Mouse (Mus musculus) adrenal gland, postnatal 10 days (tissue): ENCODE measurements around the gene Cps1. TPM values are rescaled to one million over a fixed set of nuclear protein-coding genes. Genes with fewer than 3 reads are reported as not detected.

ENCODE experiments used
- DNase-seq: peaks from one replicate; pipeline ENCODE4 v3.0.0; 2021; ENCODE audit warnings: mixed read lengths
- total RNA-seq, 2 experiments: library from RNA; stranded (reverse); gene quantifications; 2 replicates each; pipeline ENCODE4 v1.2.3; 2021

Cps1 gene
- total RNA-seq, 2 experiments from 2014 or later = 44.6 to 143 TPM

DNA sequence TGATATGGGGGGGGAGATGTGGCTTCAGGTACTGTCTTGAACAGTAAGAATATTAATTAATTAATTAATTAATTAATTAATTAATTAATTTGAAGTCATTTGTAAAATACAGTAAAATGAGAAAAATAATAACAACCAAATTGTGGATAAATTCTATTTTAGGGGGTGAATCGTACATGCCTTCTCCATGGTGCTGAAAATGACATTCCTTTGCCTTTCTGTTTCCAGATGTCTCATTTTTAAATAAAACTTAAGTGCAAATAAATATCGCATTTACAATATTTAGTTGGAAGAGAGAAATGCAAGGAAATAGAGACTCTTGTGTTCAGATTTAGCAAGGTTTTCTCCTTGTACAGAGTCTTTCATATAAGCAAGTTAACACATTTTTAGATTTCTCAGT, 112.0 kb downstream of the Cps1 start:
- DNase-seq = no peak

DNA sequence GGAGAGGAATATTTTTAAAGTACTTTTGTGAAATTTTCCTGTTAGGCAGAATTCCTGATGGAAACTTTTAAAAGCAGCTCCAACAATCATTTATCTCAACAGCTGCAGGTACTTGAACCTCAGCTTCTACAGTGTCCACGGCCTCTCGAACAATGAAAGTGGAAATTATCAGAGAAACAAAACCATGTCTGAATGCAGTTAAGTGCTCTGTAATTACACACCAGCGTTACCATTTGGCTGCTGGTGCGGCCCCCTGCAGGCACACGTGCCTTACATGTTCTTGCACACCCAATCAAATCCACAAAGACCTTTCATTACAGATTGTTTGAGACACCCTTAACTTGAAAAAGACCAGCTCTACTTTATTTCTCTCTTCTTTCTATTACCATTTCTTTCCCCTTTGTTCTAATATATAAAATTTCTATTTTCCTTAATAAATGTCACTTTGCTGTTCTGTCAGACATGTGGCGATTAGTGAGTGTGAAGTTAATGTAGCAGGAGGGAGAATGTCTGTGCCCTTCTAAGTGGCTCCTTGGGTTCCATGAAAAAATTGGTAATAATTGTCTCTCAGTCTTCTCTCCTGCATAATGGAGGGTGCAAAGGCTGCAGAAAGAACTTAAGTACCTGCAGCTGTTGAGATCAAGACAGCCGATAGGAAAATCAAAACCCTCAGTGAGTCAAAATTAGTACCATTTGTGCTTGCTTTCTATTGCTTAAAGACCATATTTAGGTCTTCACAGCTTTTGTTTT, 112.8 kb downstream of the Cps1 start:
- DNase-seq = no peak

DNA sequence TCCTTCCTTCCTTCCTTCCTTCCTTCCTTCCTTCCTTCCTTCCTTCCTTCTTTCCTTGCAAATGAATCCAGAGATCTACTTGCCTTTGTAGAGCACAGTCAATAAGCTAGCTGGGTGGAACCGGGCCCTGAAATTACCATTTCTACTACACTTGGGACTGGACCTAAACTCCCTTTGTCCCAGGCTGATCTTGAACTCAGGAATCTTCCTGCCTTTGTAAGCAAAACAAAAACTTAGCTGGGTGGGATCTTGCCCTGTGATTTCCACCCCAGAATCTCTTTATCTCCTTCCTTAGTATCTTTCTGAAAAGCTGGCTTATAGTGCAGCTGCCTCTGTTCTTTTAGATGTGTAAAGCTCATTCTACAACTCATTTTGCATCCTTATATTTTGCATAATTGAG, 115.6 kb downstream of the Cps1 start:
- no peak for DNase-seq

DNA sequence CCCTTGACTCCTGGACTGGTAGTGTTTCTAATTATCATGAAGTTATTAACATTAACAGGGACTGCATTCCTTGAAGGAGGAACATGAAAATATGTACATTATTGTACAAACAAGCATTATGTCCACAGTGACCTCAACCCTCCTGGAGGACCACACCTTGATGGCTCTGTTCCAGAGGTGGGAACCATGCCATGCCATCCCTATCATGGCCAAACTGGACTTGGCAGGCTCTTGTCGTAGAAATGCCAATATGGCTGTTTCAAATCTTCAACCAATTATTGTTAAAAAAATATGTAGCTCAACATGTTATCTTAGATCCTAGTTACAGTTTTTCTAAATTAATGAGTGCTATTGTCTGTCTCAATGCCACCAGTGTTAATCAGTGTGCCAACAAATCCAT, 116.1 kb downstream of the Cps1 start:
- DNase-seq = no peak

DNA sequence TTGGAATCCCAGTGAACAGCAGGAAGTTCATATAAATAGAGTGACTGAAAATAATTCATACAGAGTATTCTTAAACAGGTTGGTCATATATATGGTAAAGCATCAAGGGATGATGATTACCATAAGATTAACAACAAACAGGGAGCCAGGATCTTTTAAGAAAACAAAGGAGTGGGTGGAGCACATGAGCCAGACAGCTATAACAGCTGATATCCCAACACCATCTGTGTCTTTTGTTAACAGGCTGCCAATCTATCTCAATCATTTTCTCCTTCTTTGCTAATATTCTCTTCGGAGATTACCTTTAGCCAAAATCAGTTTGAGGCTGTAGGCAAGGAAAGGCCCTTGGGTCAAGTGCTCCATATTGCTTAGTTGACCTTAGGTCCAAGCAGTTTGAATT, 142.4 kb downstream of the Cps1 start:
- no peak for DNase-seq

DNA sequence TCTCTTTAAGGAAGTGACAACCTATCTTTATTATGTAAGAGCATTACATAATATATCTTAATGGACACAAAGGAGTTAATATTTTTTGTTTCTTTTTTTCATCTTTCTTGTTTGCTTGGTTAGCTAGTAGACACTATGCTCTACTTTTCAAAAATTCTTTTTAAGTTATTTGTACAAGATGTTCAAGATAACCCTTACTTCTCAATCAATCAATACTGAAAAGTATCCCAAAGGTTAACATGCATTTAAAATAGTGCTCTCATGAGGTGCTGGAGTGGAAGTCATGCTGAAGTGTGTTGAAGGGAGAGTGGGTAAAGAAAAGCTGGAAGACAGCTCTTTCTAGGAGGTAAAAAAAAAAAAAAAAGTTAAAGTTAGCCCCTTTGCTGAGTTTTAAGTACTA, 145.1 kb downstream of the Cps1 start:
- no peak for DNase-seq

DNA sequence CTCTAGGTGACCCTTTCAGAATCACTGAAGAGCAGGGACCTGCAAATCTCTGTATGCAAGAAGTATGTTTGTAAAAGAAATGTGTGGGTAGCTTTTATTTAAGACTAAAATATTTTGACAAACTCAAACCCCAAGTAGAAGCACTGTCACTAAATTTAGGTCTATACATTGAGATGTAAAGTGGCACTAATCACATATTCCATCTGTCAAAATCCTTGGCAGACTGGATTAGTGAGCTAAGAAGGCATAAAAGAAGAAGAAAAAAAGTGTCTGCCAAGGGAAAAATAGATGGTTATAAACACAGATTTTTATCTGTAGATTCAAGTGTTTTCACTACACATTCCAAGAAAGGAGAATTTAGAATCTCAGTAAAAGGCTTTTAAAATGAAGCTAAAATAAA, 145.6 kb downstream of the Cps1 start:
- no peak for DNase-seq

DNA sequence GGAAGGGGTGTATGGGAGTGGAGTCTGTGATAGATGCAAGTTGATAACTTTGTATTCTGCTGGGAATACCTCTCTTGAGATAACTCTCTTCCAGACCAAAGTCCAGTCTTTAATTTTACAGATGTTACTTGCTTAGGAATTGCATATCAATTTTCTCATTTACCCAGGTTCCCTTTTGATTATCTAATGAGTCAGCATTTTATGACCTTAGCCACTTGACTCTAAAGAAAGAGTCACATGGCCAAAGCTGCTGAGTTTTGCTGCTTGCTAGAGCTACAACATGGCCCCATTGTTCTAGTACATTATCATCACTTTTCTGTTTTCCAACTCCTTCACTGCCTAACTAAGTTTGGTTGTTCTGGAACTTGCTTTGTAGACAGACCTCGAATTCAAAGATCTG, 153.4 kb downstream of the Cps1 start:
- DNase-seq = no peak

Other genes starting within 250 kb of the Cps1 start
- gene Myl1, start 177.6 kb upstream of the Cps1 start, total RNA-seq = 1,000 to 10,000 TPM in 1 of 2 experiments, 100 to 1,000 TPM in 1; 431 to 1,399 TPM
- 10 to 100 TPM; 48.0 to 49.9 TPM for gene Lancl1, start 84.2 kb upstream of the Cps1 start, total RNA-seq